Mouse (Mus musculus) MEL (cell line): ENCODE measurements around the gene Cdkn1a. TPM values are rescaled to one million over a fixed set of nuclear protein-coding genes. Genes with fewer than 3 reads are reported as not detected.

Experiments used
- DNase-seq: peaks from one replicate; pipeline ENCODE4 v3.0.0; 2011; ENCODE audit warnings: low read depth, low spot score
- H3K27ac ChIP-seq: 2 replicates; pipeline ENCODE4 v1.5.1; 2012; ENCODE audit warnings: low read depth, mild to moderate bottlenecking, control low read depth, low read length, moderate library complexity; ENCODE audit not compliant: control insufficient read depth
- H3K27me3 ChIP-seq, 2 experiments: fragments of 150-350 bp in 1 of 2; sonication (generic) in 1 of 2; 2 replicates each; pipeline ENCODE4 v1.6.1; 2012; ENCODE audit warnings: low read length in 2 of 2, mild to moderate bottlenecking in 2 of 2, improper control_type of control experiment in 1 of 2, moderate library complexity in 1 of 2; ENCODE audit not compliant: insufficient read depth in 2 of 2, control insufficient read depth in 1 of 2
- H3K36me3 ChIP-seq, 2 experiments: 2 replicates each; pipeline ENCODE4 v1.6.1; 2012 to 2014; ENCODE audit warnings: low read length in 2 of 2, improper control_type of control experiment in 1 of 2, inconsistent platforms in 1 of 2, mild to moderate bottlenecking in 1 of 2; ENCODE audit not compliant: insufficient read depth in 2 of 2, control insufficient read depth in 1 of 2
- H3K4me1 ChIP-seq, 2 experiments: fragments of 150-350 bp in 1 of 2; sonication (generic) in 1 of 2; 2 replicates each; pipeline ENCODE4 v1.6.1; 2012; ENCODE audit warnings: low read length in 2 of 2, improper control_type of control experiment in 1 of 2, mild to moderate bottlenecking in 1 of 2; ENCODE audit not compliant: insufficient read depth in 2 of 2, control insufficient read depth in 1 of 2
- H3K4me3 ChIP-seq, 2 experiments: fragments of 150-350 bp in 1 of 2; sonication (generic) in 1 of 2; 2 replicates each; pipeline ENCODE4 v1.5.1; 2012; ENCODE audit warnings: low read depth in 2 of 2, low read length in 2 of 2, mild to moderate bottlenecking in 2 of 2, moderate library complexity in 2 of 2, control low read depth in 1 of 2, improper control_type of control experiment in 1 of 2; ENCODE audit not compliant: control insufficient read depth in 1 of 2, insufficient read depth in 1 of 2
- H3K79me2 ChIP-seq: 2 replicates; pipeline ENCODE4 v1.6.1; 2012; ENCODE audit warnings: mild to moderate bottlenecking, low read length, moderate library complexity; ENCODE audit not compliant: control insufficient read depth, poor library complexity, insufficient read depth
- H3K9ac ChIP-seq: 2 replicates; pipeline ENCODE4 v1.6.1; 2012; ENCODE audit warnings: low read depth, mild to moderate bottlenecking, control low read depth, low read length, moderate library complexity; ENCODE audit not compliant: control insufficient read depth, poor library complexity, severe bottlenecking
- H3K9me3 ChIP-seq: fragments of 150-350 bp; sonication (generic); replicated peaks from 2 replicates; pipeline ENCODE4 v1.6.1; 2012; ENCODE audit warnings: mild to moderate bottlenecking, low read length, improper control_type of control experiment, moderate library complexity; ENCODE audit not compliant: insufficient read depth
- BHLHE40 ChIP-seq: IDR thresholded peaks from 2 replicates; pipeline ENCODE4 v1.6.1; 2012; ENCODE audit warnings: low read depth, mild to moderate bottlenecking, inconsistent platforms, low read length, improper control_type of control experiment, borderline replicate concordance
- CHD1 ChIP-seq: IDR thresholded peaks from 2 replicates; pipeline ENCODE4 v1.6.1; 2012; ENCODE audit warnings: low read depth, mild to moderate bottlenecking, inconsistent platforms, low read length, improper control_type of control experiment
- E2F4 ChIP-seq: IDR thresholded peaks from 2 replicates; pipeline ENCODE4 v1.6.1; 2011; ENCODE audit warnings: low read depth, low read length, improper control_type of control experiment, borderline replicate concordance
- EP300 ChIP-seq, 2 experiments: IDR thresholded peaks; 2 replicates each; pipeline ENCODE4 v1.6.1; 2011; ENCODE audit warnings: improper control_type of control experiment in 2 of 2, low read length in 2 of 2, low read depth in 1 of 2, mild to moderate bottlenecking in 1 of 2
- ETS1 ChIP-seq: IDR thresholded peaks from 2 replicates; pipeline ENCODE4 v1.6.1; 2012; ENCODE audit warnings: low read depth, mild to moderate bottlenecking, inconsistent platforms, low read length, improper control_type of control experiment, moderate library complexity
- GATA1 ChIP-seq: IDR thresholded peaks from 2 replicates; pipeline ENCODE4 v1.6.1; 2011; ENCODE audit warnings: low read depth, low read length, improper control_type of control experiment
- HCFC1 ChIP-seq: IDR thresholded peaks from 2 replicates; pipeline ENCODE4 v1.6.1; 2012; ENCODE audit warnings: low read depth, mild to moderate bottlenecking, inconsistent platforms, low read length, improper control_type of control experiment, moderate library complexity
- JUND ChIP-seq: IDR thresholded peaks from 2 replicates; pipeline ENCODE4 v1.6.1; 2011; ENCODE audit warnings: low read depth, mild to moderate bottlenecking, improper control_type of control experiment, low read length
- MAFK ChIP-seq: IDR thresholded peaks from 2 replicates; pipeline ENCODE4 v1.6.1; 2011; ENCODE audit warnings: low read depth, mild to moderate bottlenecking, low read length, improper control_type of control experiment, borderline replicate concordance
- MAX ChIP-seq: IDR thresholded peaks from 2 replicates; pipeline ENCODE4 v1.6.1; 2011; ENCODE audit warnings: low read length, improper control_type of control experiment
- MEF2A ChIP-seq: IDR thresholded peaks from 2 replicates; pipeline ENCODE4 v1.6.1; 2014; ENCODE audit warnings: low read depth, mild to moderate bottlenecking, inconsistent platforms, low read length, improper control_type of control experiment; ENCODE audit not compliant: poor library complexity, insufficient replicate concordance, severe bottlenecking; ENCODE audit errors: extremely low read depth
- MXI1 ChIP-seq: IDR thresholded peaks from 2 replicates; pipeline ENCODE4 v1.6.1; 2011; ENCODE audit warnings: mild to moderate bottlenecking, low read depth, low read length, improper control_type of control experiment
- MYC ChIP-seq: IDR thresholded peaks from 2 replicates; pipeline ENCODE4 v1.6.1; 2011; ENCODE audit warnings: low read depth, mild to moderate bottlenecking, low read length, improper control_type of control experiment, moderate library complexity
- NELFE ChIP-seq: IDR thresholded peaks from 2 replicates; pipeline ENCODE4 v1.6.1; 2011; ENCODE audit warnings: low read depth, low read length, improper control_type of control experiment
- POLR2AphosphoS2 ChIP-seq: IDR thresholded peaks from 2 replicates; pipeline ENCODE4 v1.6.1; 2011; ENCODE audit warnings: low read length, improper control_type of control experiment
- RAD21 ChIP-seq: IDR thresholded peaks from 2 replicates; pipeline ENCODE4 v1.6.1; 2011; ENCODE audit warnings: mild to moderate bottlenecking, low read depth, low read length, improper control_type of control experiment
- TCF12 ChIP-seq: IDR thresholded peaks from 2 replicates; pipeline ENCODE4 v1.6.1; 2014; ENCODE audit warnings: low read depth, mild to moderate bottlenecking, inconsistent platforms, low read length, improper control_type of control experiment, moderate library complexity
- USF1 ChIP-seq: IDR thresholded peaks from 2 replicates; pipeline ENCODE4 v1.6.1; 2014; ENCODE audit warnings: low read depth, mild to moderate bottlenecking, inconsistent platforms, low read length, improper control_type of control experiment, moderate library complexity
- USF2 ChIP-seq, 2 experiments: IDR thresholded peaks; 2 replicates each; pipeline ENCODE4 v1.6.1; 2011 to 2012; ENCODE audit warnings: improper control_type of control experiment in 2 of 2, low read length in 2 of 2, borderline replicate concordance in 1 of 2, inconsistent platforms in 1 of 2, low read depth in 1 of 2, mild to moderate bottlenecking in 1 of 2; ENCODE audit not compliant: insufficient read depth in 1 of 2
- ZMIZ1 ChIP-seq: IDR thresholded peaks from 2 replicates; pipeline ENCODE4 v1.6.1; 2012; ENCODE audit warnings: low read depth, mild to moderate bottlenecking, inconsistent platforms, low read length, improper control_type of control experiment, moderate library complexity
- ZNF384 ChIP-seq: IDR thresholded peaks from 2 replicates; pipeline ENCODE4 v1.6.1; 2012; ENCODE audit warnings: low read depth, mild to moderate bottlenecking, inconsistent platforms, low read length, improper control_type of control experiment
- polyA plus RNA-seq, 2 experiments: library from polyadenylated mRNA; stranded (reverse) in 1 of 2; unstranded in 1 of 2; fragments of >175 nt in 1 of 2; fragments of >200 nt in 1 of 2; gene quantifications; 2 replicates each; pipeline versions ENCODE4 v1.2.1 to v1.2.4; 2012; ENCODE audit warnings: low replicate concordance in 2 of 2, low read depth in 1 of 2; ENCODE audit not compliant: insufficient read length in 2 of 2, insufficient read depth in 1 of 2, missing spikeins in 1 of 2
- total RNA-seq: library from RNA; depleted of rRNA; stranded (reverse); fragments of 300-350 nt; gene quantifications from 2 replicates; pipeline ENCODE4 v1.2.3, GENCODE M21; 2012; rRNA removed

Cdkn1a gene
- total and polyA plus RNA-seq, 3 experiments = 2.0 to 21.0 TPM; not detected in 1

DNA sequence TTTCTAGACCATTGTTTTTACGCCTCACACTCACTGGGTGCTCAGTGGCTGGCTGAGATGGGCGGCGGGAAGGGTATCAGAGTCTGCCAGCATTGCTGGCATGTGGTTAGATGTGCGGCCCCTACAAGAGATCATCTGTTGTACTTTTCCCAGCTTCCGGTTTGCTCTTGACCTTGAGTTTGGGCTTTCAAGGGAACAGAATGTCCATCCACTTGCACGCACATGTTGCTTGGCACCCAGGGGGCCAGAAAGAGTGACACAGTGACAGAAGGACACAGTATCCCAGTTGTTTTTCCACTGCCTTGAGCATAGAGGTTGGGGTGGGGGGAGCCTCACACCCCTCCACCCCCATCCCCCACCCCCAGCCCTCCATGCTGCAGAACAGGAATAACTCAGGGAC lies 57.0 kb downstream of the Cdkn1a start:
- Histone ChIP-seq H3K9me3 (no peaks in the 10 kb centered on the region), H3K4me1 (peaks cover 0 to 4% of the 10 kb centered on the region in 2 experiments; a peak in 1 of 4 replicates)
- no peak for DNase-seq

DNA sequence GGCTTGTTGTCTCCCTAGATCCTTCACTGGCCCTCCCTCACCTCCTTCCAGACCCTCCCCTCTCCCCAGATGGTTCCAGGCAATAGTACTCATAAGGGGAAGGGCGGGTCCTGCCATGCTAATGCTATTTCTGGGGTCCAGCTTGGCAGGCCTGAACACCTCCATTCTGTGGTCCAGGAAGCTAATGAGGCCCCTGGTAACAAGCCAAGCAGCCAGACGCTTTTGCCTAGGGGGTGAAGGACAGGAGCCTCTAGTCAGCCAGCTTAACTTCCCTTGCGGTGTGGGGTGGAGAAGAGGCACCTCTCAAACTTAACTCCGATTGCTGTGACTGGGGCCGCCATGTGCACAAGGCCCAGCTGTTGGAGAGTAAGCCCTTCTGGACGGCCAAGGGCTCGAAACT lies 59.0 kb downstream of the Cdkn1a start:
- H3K27me3 ChIP-seq = no peaks in the 10 kb centered on the region

More for the DNA sequence above, 57.0 kb downstream of the Cdkn1a start:
- Histone ChIP-seq H3K27ac (no peak overlapping the region), H3K4me3 (no peak overlapping the region), H3K36me3 (no peaks in the 10 kb centered on the region; a peak in 1 of 4 replicates), H3K9ac (no peak overlapping the region), H3K27me3 (no peaks in the 10 kb centered on the region), H3K79me2 (no peaks in the 10 kb centered on the region)
- no peak for TF ChIP-seq MYC
- TF ChIP-seq HCFC1 = no peak
- TF ChIP-seq MAFK = no peak
- TF ChIP-seq RAD21 = no peak
- no peak for TF ChIP-seq MEF2A
- no peak for TF ChIP-seq EP300 (IDR thresholded peaks at IDR 0.05; ENCODE audit: low read depth in 1 of 2, low read length in 2 of 2)

More for the DNA sequence above, 59.0 kb downstream of the Cdkn1a start:
- Histone ChIP-seq H3K79me2 (no peaks in the 10 kb centered on the region), H3K9me3 (no peaks in the 10 kb centered on the region), H3K4me1 (peaks cover 0 to 6% of the 10 kb centered on the region in 2 experiments; a peak in 1 of 4 replicates), H3K27ac (no peak overlapping the region), H3K4me3 (no peak overlapping the region), H3K36me3 (no peaks in the 10 kb centered on the region), H3K9ac (no peak overlapping the region)
- TF ChIP-seq RAD21 (no peak), NELFE (no peak), USF2 (IDR thresholded peaks at IDR 0.05; ENCODE audit: borderline replicate concordance in 1 of 2, insufficient read depth in 1 of 2, low read depth in 1 of 2, low read length in 2 of 2) (no peak), E2F4 (no peak), CHD1 (no peak), GATA1 (no peak), JUND (no peak), BHLHE40 (no peak), POLR2AphosphoS2 (no peak), EP300 (IDR thresholded peaks at IDR 0.05; ENCODE audit: low read depth in 1 of 2, low read length in 2 of 2) (no peak), MAX (no peak), TCF12 (no peak), ZNF384 (no peak), HCFC1 (no peak), MXI1 (no peak), ZMIZ1 (no peak), ETS1 (no peak), USF1 (no peak)
- DNase-seq = no peak

Other genes with a start within 250 kb of the Cdkn1a start
- 0.08 TPM in 1 of 2 replicates, not detected in the other for gene Pnpla1, start 232.6 kb upstream of the Cdkn1a start, total RNA-seq
- gene Pnpla1, start 232.6 kb upstream of the Cdkn1a start, polyA plus RNA-seq = under 1 TPM in 1 of 2 experiments, not detected in 1; 0.38 TPM
- gene 4930539E08Rik, start 175.7 kb upstream of the Cdkn1a start, total RNA-seq = 0.04 TPM in 1 of 2 replicates, not detected in the other
- under 1 TPM in 1 of 2 experiments, not detected in 1; 0.01 TPM for gene 4930539E08Rik, start 175.7 kb upstream of the Cdkn1a start, polyA plus RNA-seq
- not detected in 2 replicates for gene Pxt1, start 147.1 kb upstream of the Cdkn1a start, total RNA-seq
- gene Pxt1, start 147.1 kb upstream of the Cdkn1a start, polyA plus RNA-seq = not detected
- gene Kctd20, start 139.0 kb upstream of the Cdkn1a start, total RNA-seq = 39.1 and 41.8 TPM in 2 replicates
- gene Kctd20, start 139.0 kb upstream of the Cdkn1a start, polyA plus RNA-seq = 10 to 100 TPM in 1 of 2 experiments, not detected in 1; 65.4 TPM
- 14.4 and 17.1 TPM in 2 replicates for gene Stk38, start 83.0 kb upstream of the Cdkn1a start, total RNA-seq
- gene Stk38, start 83.0 kb upstream of the Cdkn1a start, polyA plus RNA-seq = 100 to 1,000 TPM in 1 of 2 experiments, 10 to 100 TPM in 1; 49.3 to 290 TPM
- gene Srsf3, start 58.3 kb upstream of the Cdkn1a start, total RNA-seq = 312 and 367 TPM in 2 replicates
- 100 to 1,000 TPM; 326 to 556 TPM for gene Srsf3, start 58.3 kb upstream of the Cdkn1a start, polyA plus RNA-seq
- gene Rab44, start 23.2 kb downstream of the Cdkn1a start, total RNA-seq = 5.4 and 9.5 TPM in 2 replicates
- gene Rab44, start 23.2 kb downstream of the Cdkn1a start, polyA plus RNA-seq = 1 to 10 TPM in 1 of 2 experiments, not detected in 1; 7.0 TPM
- 0.19 and 0.20 TPM in 2 replicates for gene Cpne5, start 147.2 kb downstream of the Cdkn1a start, total RNA-seq
- 1 to 10 TPM in 1 of 2 experiments, not detected in 1; 1.0 TPM for gene Cpne5, start 147.2 kb downstream of the Cdkn1a start, polyA plus RNA-seq
- gene Ppil1, start 173.2 kb downstream of the Cdkn1a start, total RNA-seq = 118 and 122 TPM in 2 replicates
- 100 to 1,000 TPM; 115 to 135 TPM for gene Ppil1, start 173.2 kb downstream of the Cdkn1a start, polyA plus RNA-seq
- gene BC004004, start 177.8 kb downstream of the Cdkn1a start, total RNA-seq = 80.7 and 86.3 TPM in 2 replicates
- gene BC004004, start 177.8 kb downstream of the Cdkn1a start, polyA plus RNA-seq = 10 to 100 TPM in 1 of 2 experiments, not detected in 1; 81.8 TPM
- 0.08 and 0.16 TPM in 2 replicates for gene Pi16, start 226.7 kb downstream of the Cdkn1a start, total RNA-seq
- gene Pi16, start 226.7 kb downstream of the Cdkn1a start, polyA plus RNA-seq = under 1 TPM in 1 of 2 experiments, not detected in 1; 0.42 TPM